Mouse (Mus musculus) G1E (cell line): ENCODE measurements around the gene Chchd1. TPM values are rescaled to one million over a fixed set of nuclear protein-coding genes. Genes with fewer than 3 reads are reported as not detected.
"Not testable (repeated sequence)": the region's sequence is repeated elsewhere in the genome, so short reads cannot be mapped to it uniquely, and the experiment has no call there.

Source experiments
- ATAC-seq: 2 replicates; pipeline ENCODE4 v1.8.0; 2016; ENCODE audit warnings: mild to moderate bottlenecking; ENCODE audit not compliant: insufficient number of reproducible peaks, poor library complexity, low FRiP score, severe bottlenecking; ENCODE audit errors: extremely low read depth
- DNase-seq: peaks from one replicate; pipeline ENCODE4 v3.0.0; 2012; ENCODE audit warnings: low spot score
- H3K27me3 ChIP-seq: 2 replicates; pipeline ENCODE4 v1.6.1; 2012; ENCODE audit warnings: mild to moderate bottlenecking, low read length, inconsistent platforms; ENCODE audit not compliant: insufficient read depth
- H3K36me3 ChIP-seq: replicated peaks from 2 replicates; pipeline ENCODE3; 2012; ENCODE audit warnings: mild to moderate bottlenecking, inconsistent platforms
- H3K4me1 ChIP-seq: 2 replicates; pipeline ENCODE4 v1.6.1; 2012; ENCODE audit warnings: low read depth, low read length, inconsistent platforms, mixed read lengths; ENCODE audit not compliant: insufficient read depth
- H3K4me3 ChIP-seq: 2 replicates; pipeline ENCODE4 v1.5.1; 2012; ENCODE audit warnings: low read depth, mild to moderate bottlenecking, inconsistent platforms, low read length, moderate library complexity, mixed read lengths
- H3K9me3 ChIP-seq: replicated peaks from 2 replicates; pipeline ENCODE4 v1.6.1; 2012; ENCODE audit warnings: inconsistent platforms
- CTCF ChIP-seq: IDR thresholded peaks from 2 replicates; pipeline ENCODE4 v1.5.1; 2012; ENCODE audit warnings: low read depth, low read length, inconsistent platforms, mixed read lengths
- GATA1 ChIP-seq: IDR thresholded peaks from 2 replicates; pipeline ENCODE4 v1.6.1; 2012; ENCODE audit warnings: borderline replicate concordance, low read length, inconsistent platforms, mixed read lengths
- GATA2 ChIP-seq: IDR thresholded peaks from 2 replicates; pipeline ENCODE4 v1.6.1; 2012; ENCODE audit warnings: low read depth, low read length, inconsistent platforms, borderline replicate concordance
- POLR2AphosphoS5 ChIP-seq: IDR thresholded peaks from 2 replicates; pipeline ENCODE4 v1.6.1; 2012; ENCODE audit warnings: low read depth, low read length, inconsistent platforms; ENCODE audit not compliant: insufficient replicate concordance
- TAL1 ChIP-seq: conservative IDR thresholded peaks from 2 replicates; pipeline ENCODE4 v1.6.1; 2012; ENCODE audit warnings: low read depth, low read length, inconsistent platforms, mixed read lengths
- polyA plus RNA-seq: library from polyadenylated mRNA; stranded (reverse); fragments of >175 nt; gene quantifications from 2 replicates; pipeline ENCODE4 v1.2.3, GENCODE M21; 2012
- total RNA-seq, 2 experiments: library from RNA; stranded (forward) in 1 of 2; stranded (reverse) in 1 of 2; fragments of 200-1000 nt in 1 of 2; fragments of >200 nt in 1 of 2; fragmentation: Nextera tagmentation in 1 of 2; gene quantifications; 2 replicates each; pipeline ENCODE4 v1.2.3; 2014 to 2017

The Chchd1 gene
- total and polyA plus RNA-seq, 3 experiments = 8.7 to 135 (median 53.6) TPM

DNA sequence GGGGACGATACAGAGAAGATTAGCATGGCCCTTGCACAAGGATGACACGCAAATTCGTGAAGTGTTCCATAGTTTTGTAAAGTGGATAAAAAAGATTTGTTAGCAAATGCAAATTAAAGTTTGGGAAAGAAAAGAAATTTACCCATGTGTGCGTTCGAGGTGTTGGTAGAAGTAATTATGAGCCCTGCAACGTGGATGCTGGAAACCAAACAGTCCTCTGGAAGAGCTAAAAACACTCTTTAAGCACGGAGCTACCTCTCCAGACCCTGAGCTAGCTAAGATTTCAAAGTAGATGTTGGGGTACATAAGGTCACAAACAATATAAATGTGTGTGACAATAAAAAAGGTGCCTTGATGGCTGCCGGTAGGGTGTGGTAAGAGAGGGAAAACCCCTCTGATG, 1.3 kb upstream of the Chchd1 start:
- H3K27me3 ChIP-seq = no peaks in the 10 kb centered on the region
- H3K36me3 ChIP-seq = peaks cover 52% of the 10 kb centered on the region
- no peak for DNase-seq
- TF ChIP-seq TAL1 = no peak
- no peak for TF ChIP-seq CTCF
- no peak for TF ChIP-seq POLR2AphosphoS5
- TF ChIP-seq GATA2 = no peak
- TF ChIP-seq GATA1 = no peak
- peak overlapping the region; percentile 92 for H3K4me3 ChIP-seq
- H3K9me3 ChIP-seq = no peaks in the 10 kb centered on the region
- peaks cover 67% of the 10 kb centered on the region for H3K4me1 ChIP-seq
- ATAC-seq = no peak

DNA sequence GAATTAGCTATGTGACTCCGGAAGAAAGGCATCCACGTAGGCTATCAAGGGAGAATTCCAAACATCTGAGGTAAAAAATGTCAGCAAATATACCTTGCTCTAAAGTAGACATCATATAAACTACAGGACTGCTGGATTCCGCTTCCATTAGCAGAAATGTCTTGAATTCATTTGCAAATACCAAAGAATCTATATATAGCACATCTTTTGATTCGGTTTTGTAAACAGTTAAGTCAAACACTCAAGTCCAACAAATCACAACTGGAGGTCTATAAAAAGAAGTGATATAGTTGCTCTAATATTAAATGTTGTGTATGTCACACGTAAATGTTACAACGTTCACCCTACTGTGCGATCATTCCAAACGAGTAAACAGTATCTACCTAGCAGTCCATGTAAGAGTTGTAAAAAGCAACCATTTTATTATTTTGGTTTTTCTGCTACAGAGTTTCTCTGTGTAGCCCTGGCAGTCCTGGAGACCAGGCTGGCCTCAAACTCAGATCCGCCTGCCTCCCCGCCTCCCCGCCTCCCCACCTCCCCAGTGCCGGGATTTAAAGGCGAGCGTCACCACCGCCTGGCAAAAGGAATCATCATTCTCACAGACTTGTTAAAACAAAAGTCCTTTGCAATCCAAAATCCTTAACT, 588 bp upstream of the Chchd1 start:
- H3K9me3 ChIP-seq = no peaks in the 10 kb centered on the region
- TF ChIP-seq TAL1 (no peak), CTCF (no peak), GATA2 (no peak), POLR2AphosphoS5 (no peak), GATA1 (no peak)
- H3K4me1 ChIP-seq = peaks cover 67% of the 10 kb centered on the region
- peak overlapping the region; percentile 92 for H3K4me3 ChIP-seq
- ATAC-seq = no peak
- DNase-seq = no peak
- peaks cover 46% of the 10 kb centered on the region for H3K36me3 ChIP-seq
- no peaks in the 10 kb centered on the region for H3K27me3 ChIP-seq

DNA sequence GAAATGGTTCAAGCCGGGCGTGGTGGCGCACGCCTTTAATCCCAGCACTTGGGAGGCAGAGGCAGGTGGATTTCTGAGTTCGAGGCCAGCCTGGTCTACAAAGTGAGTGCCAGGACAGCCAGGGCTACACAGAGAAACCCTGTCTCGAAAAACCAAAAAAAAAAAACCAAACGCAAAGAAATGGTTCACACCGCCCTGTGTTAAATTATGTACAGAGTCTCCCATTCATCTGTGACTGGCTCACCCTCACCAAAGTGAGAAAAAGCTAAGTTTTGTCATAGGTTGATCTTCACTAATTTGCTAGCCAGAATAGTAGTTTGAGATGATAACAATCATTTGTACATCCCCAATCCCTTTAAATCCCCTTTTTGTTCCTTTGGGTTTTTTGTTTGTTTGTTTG, 655 bp downstream of the Chchd1 start:
- H3K9me3 ChIP-seq, H3K27me3 ChIP-seq, DNase-seq, ATAC-seq: not testable (repeated sequence)
- Histone ChIP-seq H3K4me3 (peak overlapping the region; percentile 92), H3K4me1 (peaks cover 65% of the 10 kb centered on the region), H3K36me3 (peaks cover 35% of the 10 kb centered on the region)

DNA sequence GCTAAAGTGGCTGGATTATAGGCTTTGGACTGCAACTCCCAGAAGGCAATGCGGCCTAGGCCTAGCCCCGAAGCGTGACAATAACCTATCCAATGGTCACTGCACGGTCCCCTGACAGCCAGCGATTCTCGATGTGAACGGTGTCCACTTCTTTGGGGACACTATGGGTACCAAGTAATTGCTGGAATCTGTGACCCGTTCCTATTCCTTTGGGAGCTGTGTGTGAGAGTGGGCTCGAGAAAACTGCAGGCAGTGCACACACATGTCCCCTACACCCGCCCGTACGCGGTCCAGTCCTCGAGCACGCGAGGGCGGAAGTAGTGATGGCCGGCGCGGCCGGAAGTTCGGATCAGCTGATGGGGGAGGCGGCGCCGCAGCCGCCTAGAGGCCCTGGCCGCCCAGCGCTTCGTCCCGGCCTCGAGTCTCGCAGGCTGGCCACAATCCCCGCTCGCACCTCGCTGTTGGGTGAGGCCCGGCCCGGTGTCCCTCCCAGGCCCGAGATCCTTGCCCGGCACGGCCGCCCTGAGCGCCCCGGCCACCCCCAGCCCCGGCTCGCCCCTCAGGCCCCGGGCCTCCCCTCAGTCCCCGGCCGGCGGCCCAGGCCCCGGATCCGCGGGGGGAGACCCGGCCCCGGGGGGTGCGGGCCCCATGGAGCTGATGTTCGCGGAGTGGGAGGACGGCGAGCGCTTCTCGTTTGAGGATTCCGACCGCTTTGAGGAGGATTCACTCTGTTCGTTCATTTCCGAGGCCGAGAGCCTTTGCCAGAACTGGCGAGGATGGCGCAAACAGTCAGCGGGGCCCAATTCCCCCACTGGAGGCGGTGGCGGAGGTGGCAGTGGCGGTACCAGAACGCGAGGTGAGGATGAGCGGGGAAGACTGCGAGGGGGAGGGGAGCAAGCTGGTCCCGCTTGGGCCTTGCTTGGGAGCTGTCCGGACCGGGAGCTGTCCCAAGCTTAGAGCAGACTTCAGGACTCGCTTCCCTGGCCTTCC, 4.7 kb downstream of the Chchd1 start, which contains the start of gene Zswim8:
Gene Zswim8, plus strand, starts transcription at position 352 of the 990 bp plus-strand sequence.
- Histone ChIP-seq H3K27me3 (no peaks in the 10 kb centered on the region), H3K36me3 (peaks cover 51% of the 10 kb centered on the region), H3K4me3 (peak within 1 kb of the TSS; percentile 82), H3K4me1 (peaks cover 44% of the 10 kb centered on the region), H3K9me3 (no peaks in the 10 kb centered on the region)
- ATAC-seq (peak; percentile 69), DNase-seq (peak; percentile 88)
- TF ChIP-seq TAL1 = no peak
- no peak for TF ChIP-seq GATA2
- TF ChIP-seq POLR2AphosphoS5 = 0 out of 2 replicates have a peak, but pooled peaks have one; percentile 44

DNA sequence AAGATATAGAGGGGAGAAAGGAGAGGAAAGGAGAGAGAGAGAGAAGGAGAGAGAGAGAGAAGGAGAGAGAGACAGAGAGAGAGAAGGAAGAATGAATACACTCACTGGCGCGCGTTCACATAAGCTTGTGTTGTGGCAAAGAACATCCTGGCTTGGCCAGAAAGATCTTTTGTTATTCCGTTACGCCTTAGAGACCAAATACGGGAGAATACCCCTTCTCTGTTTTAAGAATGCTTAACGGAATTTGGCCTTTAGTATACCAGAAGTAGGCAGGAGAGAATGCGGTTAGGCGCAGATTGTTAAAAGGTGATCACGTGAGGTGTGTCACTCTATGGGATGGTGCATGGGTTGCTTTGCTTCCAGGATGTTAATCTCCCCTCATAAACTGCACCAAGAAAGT, 5.4 kb downstream of the Chchd1 start:
- H3K36me3 ChIP-seq = peaks cover 59% of the 10 kb centered on the region
- DNase-seq = no peak
- TF ChIP-seq TAL1 (no peak), POLR2AphosphoS5 (no peak), CTCF (no peak), GATA2 (no peak), GATA1 (no peak)
- no peaks in the 10 kb centered on the region for H3K27me3 ChIP-seq
- peak overlapping the region; percentile 82 for H3K4me3 ChIP-seq
- H3K4me1 ChIP-seq = peaks cover 44% of the 10 kb centered on the region
- H3K9me3 ChIP-seq = no peaks in the 10 kb centered on the region
- ATAC-seq = no peak

DNA sequence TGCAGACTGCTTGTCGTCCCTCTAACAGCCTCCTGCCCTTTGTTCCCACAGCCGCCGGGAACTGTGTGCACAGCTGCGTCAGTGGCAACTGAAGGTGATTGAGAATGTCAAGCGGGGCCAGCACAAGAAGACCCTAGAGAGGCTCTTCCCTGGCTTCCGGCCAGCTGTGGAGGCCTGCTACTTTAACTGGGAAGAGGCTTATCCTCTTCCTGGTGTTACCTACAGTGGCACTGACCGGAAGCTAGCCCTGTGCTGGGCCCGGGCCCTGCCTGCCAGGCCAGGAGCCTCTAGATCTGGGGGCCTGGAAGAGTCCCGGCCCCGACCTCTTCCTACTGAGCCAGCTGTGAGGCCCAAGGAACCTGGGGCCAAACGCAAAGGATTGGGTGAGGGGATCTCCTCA, 11.0 kb downstream of the Chchd1 start:
- Histone ChIP-seq H3K27me3 (no peaks in the 10 kb centered on the region), H3K9me3 (no peaks in the 10 kb centered on the region), H3K36me3 (peaks cover 96% of the 10 kb centered on the region), H3K4me3 (no peak overlapping the region), H3K4me1 (peaks cover 15% of the 10 kb centered on the region)
- no peak for DNase-seq
- no peak for TF ChIP-seq CTCF
- TF ChIP-seq GATA2 = no peak
- TF ChIP-seq POLR2AphosphoS5 = no peak
- TF ChIP-seq GATA1 = no peak
- TF ChIP-seq TAL1 = no peak
- no peak for ATAC-seq
